Mouse (Mus musculus) hindbrain, postnatal 0 days (tissue): Measurements from ENCODE around the gene Agap1. TPM values are rescaled to one million over a fixed set of nuclear protein-coding genes. Genes with fewer than 3 reads are reported as not detected.
A peak's percentile ranks its signal among the peaks of the same experiment; 100 is the strongest.

Experiments
- ATAC-seq: fragments of 200-750 bp; cut with Nextera tagmentation; 2 replicates; pipeline ENCODE4 v1.8.0; 2017; ENCODE audit warnings: mild to moderate bottlenecking, moderate TSS enrichment, moderate library complexity
- DNase-seq: peaks from one replicate; pipeline ENCODE4 v3.0.0-alpha.2; 2015; ENCODE audit warnings: low spot score
- H3K27ac ChIP-seq: fragments of 300-500 bp; sonication (generic); 2 replicates; pipeline ENCODE4 v1.5.1; 2014; ENCODE audit warnings: mild to moderate bottlenecking
- H3K27me3 ChIP-seq: fragments of 300-500 bp; sonication (generic); 2 replicates; pipeline ENCODE4 v1.6.1; 2014; ENCODE audit warnings: low read length, mixed read lengths; ENCODE audit not compliant: insufficient read depth
- H3K36me3 ChIP-seq: fragments of 300-500 bp; sonication (generic); 2 replicates; pipeline ENCODE4 v1.6.1; 2014; ENCODE audit warnings: low read length, mixed read lengths; ENCODE audit not compliant: insufficient read depth
- H3K4me1 ChIP-seq: fragments of 300-500 bp; sonication (generic); 2 replicates; pipeline ENCODE4 v1.6.1; 2014; ENCODE audit warnings: antibody characterized with exemption, low read length, mixed read lengths; ENCODE audit not compliant: insufficient read depth
- H3K4me2 ChIP-seq: fragments of 300-500 bp; sonication (generic); 2 replicates; pipeline ENCODE4 v1.6.1; 2014; ENCODE audit warnings: low read depth, mild to moderate bottlenecking, low read length, moderate library complexity, mixed read lengths
- H3K4me3 ChIP-seq: fragments of 300-500 bp; sonication (generic); 2 replicates; pipeline ENCODE4 v1.5.1; 2014; ENCODE audit warnings: low read length
- H3K9ac ChIP-seq: fragments of 300-500 bp; sonication (generic); replicated peaks from 2 replicates; pipeline ENCODE4 v1.6.1; 2014; ENCODE audit warnings: mild to moderate bottlenecking, low read length, moderate library complexity, mixed read lengths
- H3K9me3 ChIP-seq: fragments of 300-500 bp; sonication (generic); 2 replicates; pipeline ENCODE4 v1.6.1; 2016; ENCODE audit warnings: low read length, mixed read lengths
- CTCF ChIP-seq: IDR thresholded peaks from 2 replicates; pipeline ENCODE4 v1.5.1; 2016; ENCODE audit warnings: antibody characterized with exemption, control low read depth, low read depth
- WGBS: fragments of 180-500 bp; shearing (Covaris S2); extraction: QIAGEN DNeasy Blood & Tissue Kit; methylation state at CpG from one replicate; pipeline ENCODE4 v1.1.7; 2014; 5-methylcytosine and 5-hydroxymethylcytosine counted together
- polyA plus RNA-seq: library from polyadenylated mRNA; unstranded; fragments of >200 nt; fragmentation: Nextera tagmentation; extraction: Ambion mirVana; gene quantifications from 2 replicates; pipeline ENCODE4 v1.2.1, GENCODE M21; 2015
- total RNA-seq: library from RNA; depleted of rRNA; stranded (reverse); fragments of >200 nt; gene quantifications from 2 replicates; pipeline ENCODE4 v1.2.3, GENCODE M21; 2014

The Agap1 gene
- total and polyA plus RNA-seq, 2 experiments from 2014 or later = 40.0 to 122 TPM

DNA sequence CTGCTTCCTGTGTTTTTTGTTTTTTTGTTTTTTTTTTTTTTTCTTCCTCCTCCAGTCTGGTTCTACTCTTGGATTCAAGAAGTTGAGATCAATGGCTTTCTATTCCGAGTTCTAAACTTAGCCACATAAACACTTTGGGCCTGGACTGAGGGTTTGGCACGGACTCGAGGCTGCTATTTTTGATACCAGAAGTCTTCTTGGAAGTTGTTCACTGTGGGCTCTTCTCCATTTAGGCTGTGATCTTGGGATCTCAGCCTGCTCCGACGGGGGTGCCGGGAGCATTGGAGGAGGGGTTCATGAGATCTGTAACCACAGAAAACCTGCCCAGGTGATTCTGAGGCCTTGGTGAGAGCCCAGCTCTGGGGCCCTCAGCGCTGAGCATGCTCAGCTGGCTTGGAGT, 140.8 kb downstream of the Agap1 start:
- H3K4me2 ChIP-seq = no peak overlapping the region
- no peak for TF ChIP-seq CTCF
- H3K27ac ChIP-seq = no peak overlapping the region
- WGBS = 87% methylated on average over 7 of the region's 7 CpGs
- no peak overlapping the region for H3K4me3 ChIP-seq
- ATAC-seq (no peak), DNase-seq (no peak)
- H3K27me3 ChIP-seq = no peaks in the 10 kb centered on the region
- H3K36me3 ChIP-seq = no peaks in the 10 kb centered on the region
- H3K9me3 ChIP-seq = no peaks in the 10 kb centered on the region
- H3K4me1 ChIP-seq = peaks cover 5% of the 10 kb centered on the region
- H3K9ac ChIP-seq = no peak overlapping the region

DNA sequence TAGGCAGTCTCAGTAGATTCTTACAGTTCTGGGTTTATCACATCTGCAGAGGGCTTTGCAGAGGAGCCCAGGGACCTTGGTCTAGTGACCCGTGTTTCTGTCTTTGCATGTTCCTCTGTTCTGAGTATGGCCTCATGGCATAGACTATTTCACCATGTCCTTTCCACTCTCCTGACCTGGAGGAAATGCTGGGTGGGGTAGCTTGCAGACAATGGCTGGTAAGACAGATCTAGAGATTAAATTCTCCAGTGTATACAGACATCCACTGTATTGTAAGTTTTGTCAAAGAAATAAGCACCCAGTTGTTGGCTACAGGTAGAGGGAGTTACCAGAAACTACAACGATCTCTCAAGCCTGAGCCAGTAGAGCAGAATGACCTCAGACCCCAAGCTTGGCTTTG, 141.6 kb downstream of the Agap1 start:
- no peaks in the 10 kb centered on the region for H3K9me3 ChIP-seq
- TF ChIP-seq CTCF = no peak
- no peak overlapping the region for H3K4me2 ChIP-seq
- DNase-seq (no peak), ATAC-seq (no peak)
- no peaks in the 10 kb centered on the region for H3K27me3 ChIP-seq
- H3K36me3 ChIP-seq = no peaks in the 10 kb centered on the region
- no peak overlapping the region for H3K27ac ChIP-seq
- WGBS = 90% methylated on average over 2 of the region's 2 CpGs
- H3K4me3 ChIP-seq = no peak overlapping the region
- H3K9ac ChIP-seq = no peak overlapping the region
- peaks cover 13% of the 10 kb centered on the region for H3K4me1 ChIP-seq

GRCm38 (mm10) chr1:89598906-89599305, 144.3 kb downstream of the Agap1 start:
- ATAC-seq (peak; percentile 33; the same call in 1 of the 2 replicates), DNase-seq (no peak)
- no peak for TF ChIP-seq CTCF
- Histone ChIP-seq H3K27ac (no peak overlapping the region), H3K4me2 (no peak overlapping the region), H3K4me1 (peaks cover 18% of the 10 kb centered on the region), H3K9me3 (no peaks in the 10 kb centered on the region), H3K4me3 (no peak overlapping the region), H3K36me3 (no peaks in the 10 kb centered on the region), H3K27me3 (no peaks in the 10 kb centered on the region), H3K9ac (no peak overlapping the region)
- 70% methylated on average over 5 of the region's 5 CpGs for WGBS

DNA sequence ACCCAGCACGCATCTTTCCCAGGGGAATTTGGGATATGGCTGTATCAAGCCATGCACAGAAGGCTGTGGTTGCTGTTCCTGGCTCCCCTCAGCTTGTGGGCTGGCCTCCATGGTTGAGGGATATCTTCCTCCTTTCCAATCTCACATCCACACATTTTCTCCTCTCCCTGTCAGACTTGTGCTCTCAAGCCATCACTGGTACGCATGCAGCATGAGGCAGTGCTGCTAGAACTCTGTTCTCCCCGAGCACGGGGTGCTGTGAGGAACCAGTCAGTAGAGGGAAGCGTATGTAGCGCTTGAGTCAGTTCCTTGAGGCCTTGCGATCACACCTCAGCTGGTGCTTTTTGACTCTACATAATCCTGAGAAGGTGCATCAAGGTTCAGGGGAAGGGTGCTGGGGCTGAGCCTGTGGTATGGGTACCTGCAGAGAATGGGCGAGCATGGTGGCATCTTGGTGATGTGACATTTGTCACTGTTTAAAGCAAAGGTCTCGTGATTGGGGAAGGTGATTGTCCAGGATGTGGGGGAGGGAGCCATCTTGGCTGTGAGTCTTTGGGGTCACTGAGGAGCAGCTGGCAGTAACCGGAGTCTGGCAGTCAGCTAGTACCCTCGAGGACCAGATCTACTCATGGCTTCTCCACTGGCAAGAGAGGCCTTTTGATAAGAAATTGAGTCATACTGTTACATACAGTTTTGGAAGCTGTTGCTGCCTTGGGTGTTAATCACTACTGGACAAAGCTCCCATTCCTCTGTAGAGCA, 145.6 kb downstream of the Agap1 start:
- DNase-seq (peak; percentile 39), ATAC-seq (no peak)
- peaks cover 18% of the 10 kb centered on the region for H3K4me1 ChIP-seq
- 56% methylated on average over 11 of the region's 11 CpGs for WGBS
- no peak overlapping the region for H3K4me3 ChIP-seq
- no peak for TF ChIP-seq CTCF
- H3K27ac ChIP-seq = peak overlapping the region; percentile 8; the same call in 1 of the 2 replicates
- H3K27me3 ChIP-seq = no peaks in the 10 kb centered on the region
- H3K36me3 ChIP-seq = no peaks in the 10 kb centered on the region
- no peak overlapping the region for H3K4me2 ChIP-seq
- H3K9me3 ChIP-seq = no peaks in the 10 kb centered on the region
- no peak overlapping the region for H3K9ac ChIP-seq

- no peak overlapping the region for H3K27ac ChIP-seq
- no peaks in the 10 kb centered on the region for H3K36me3 ChIP-seq
- no peak for ATAC-seq
- no peak for TF ChIP-seq CTCF
- 0 out of 2 replicates have a peak overlapping the region, but pooled peaks have one; percentile 5 for H3K9ac ChIP-seq
- H3K9me3 ChIP-seq = no peaks in the 10 kb centered on the region
- WGBS = 73% methylated on average over 7 of the region's 7 CpGs
- H3K27me3 ChIP-seq = no peaks in the 10 kb centered on the region
- peaks cover 18% of the 10 kb centered on the region for H3K4me1 ChIP-seq
- no peak overlapping the region for H3K4me2 ChIP-seq
- DNase-seq = no peak
- H3K4me3 ChIP-seq = no peak overlapping the region
These were observed 146.7 kb downstream of the Agap1 start for GRCm38 (mm10) chr1:89601349-89601748.

GRCm38 (mm10) chr1:89602879-89603278, 148.3 kb downstream of the Agap1 start:
- ATAC-seq = no peak
- Histone ChIP-seq H3K4me2 (no peak overlapping the region), H3K9ac (no peak overlapping the region), H3K9me3 (no peaks in the 10 kb centered on the region), H3K4me3 (no peak overlapping the region), H3K27ac (no peak overlapping the region), H3K4me1 (peaks cover 14% of the 10 kb centered on the region), H3K27me3 (no peaks in the 10 kb centered on the region), H3K36me3 (no peaks in the 10 kb centered on the region; the same call in 1 of the 2 replicates)
- WGBS = 36% methylated on average over 7 of the region's 7 CpGs
- no peak for DNase-seq
- no peak for TF ChIP-seq CTCF

- Histone ChIP-seq H3K9me3 (no peaks in the 10 kb centered on the region), H3K9ac (no peak overlapping the region), H3K36me3 (peaks cover 1% of the 10 kb centered on the region; the same call in 1 of the 2 replicates), H3K4me1 (0 out of 2 replicates have a peak, but pooled peaks cover 4% of the 10 kb centered on the region), H3K27me3 (no peaks in the 10 kb centered on the region), H3K4me3 (no peak overlapping the region), H3K4me2 (no peak overlapping the region), H3K27ac (peak overlapping the region; percentile 41; the same call in 1 of the 2 replicates)
- peak; percentile 71 for ATAC-seq
- peak; percentile 97 for TF ChIP-seq CTCF
- WGBS = 31% methylated on average over 5 of the region's 5 CpGs
- peak; percentile 86 for DNase-seq
These were observed 152.0 kb downstream of the Agap1 start for GRCm38 (mm10) chr1:89606612-89607011.
